Mouse (Mus musculus): ENCODE results near the gene Mospd1. TPM values are rescaled to one million over a fixed set of nuclear protein-coding genes. Genes with fewer than 3 reads are reported as not detected.

Gene Mospd1
- 10 to 100 TPM; 14.3 to 16.1 TPM for total RNA-seq (2021)
- long read RNA-seq, experiment 1, transcript Mospd1-202 (6 exons, 1,773 nt) = major isoform, 21 of 26 reads
- long read RNA-seq, experiment 1, partial matches to known transcripts = 1 of 26 reads
- long read RNA-seq, experiment 1, other reads (novel, unspliced or antisense) = 4 of 26 reads
- long read RNA-seq, experiment 2, transcript Mospd1-202 (6 exons, 1,773 nt) = major isoform, 27 of 30 reads
- long read RNA-seq, experiment 2, partial matches to known transcripts = 3 of 30 reads
- long read RNA-seq, experiment 2, other reads (novel, unspliced or antisense) = 0 of 30 reads

GRCm38 (mm10) chrX:53370366-53370740 is at the start of gene Mospd1:
Mospd1 (minus strand) TSS chrX:53370502.
- DNase-seq (ENCODE audit: low spot score in 2 of 2) = peak; percentile 74 to 76

- no peak for DNase-seq (ENCODE audit: low spot score in 2 of 2)
Observed at GRCm38 (mm10) chrX:53386362-53386761, 16.1 kb upstream of the Mospd1 start.

DNA sequence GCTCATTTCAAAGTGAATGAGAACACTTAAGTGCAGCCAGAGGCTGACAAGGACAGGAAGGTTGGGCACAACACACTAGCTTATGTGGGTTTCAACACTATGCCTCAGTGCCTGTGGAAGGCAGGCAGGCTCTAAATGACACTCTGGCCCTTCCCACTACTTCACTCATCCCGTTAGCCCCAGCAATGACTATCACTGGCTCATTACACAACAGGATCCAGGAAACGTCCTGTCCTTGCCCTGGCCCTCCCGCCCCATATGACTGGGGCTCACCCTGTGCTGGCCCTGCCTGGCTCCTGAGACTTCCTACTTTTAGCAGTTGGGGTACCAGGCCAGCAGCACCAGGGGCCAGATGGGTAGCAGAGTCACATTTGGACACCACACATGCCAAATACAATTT is 12.8 kb upstream of the Mospd1 start:
- no peak for DNase-seq (ENCODE audit: low spot score in 2 of 2)

- DNase-seq (ENCODE audit: low spot score in 2 of 2) = no peak
Observed at GRCm38 (mm10) chrX:53369534-53370365, 552 bp downstream of the Mospd1 start.

- no peak for DNase-seq (ENCODE audit: low spot score in 2 of 2)
Observed at GRCm38 (mm10) chrX:53364668-53365383, 5.5 kb downstream of the Mospd1 start.

GRCm38 (mm10) chrX:53348374-53348773 is 21.9 kb downstream of the Mospd1 start:
- no peak for DNase-seq (ENCODE audit: low spot score in 2 of 2)

DNA sequence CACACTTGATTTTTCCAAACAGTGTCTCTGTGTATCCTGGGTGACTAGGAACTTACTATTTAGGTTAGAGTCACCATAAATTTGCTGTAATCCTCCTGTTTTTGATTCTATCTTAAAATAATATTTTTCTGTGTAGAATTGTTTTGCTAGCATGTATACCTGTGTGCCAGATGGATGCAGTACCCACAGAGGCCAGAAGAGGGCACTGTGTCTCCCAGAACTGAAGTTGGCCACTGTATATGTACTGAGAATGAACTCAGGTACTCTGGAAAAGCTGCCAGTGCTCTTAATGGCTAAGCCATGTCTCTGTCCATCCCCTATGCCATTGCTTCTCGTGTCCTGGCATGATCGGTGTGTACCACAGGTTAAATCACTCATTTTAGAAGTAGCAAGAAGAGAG is 28.8 kb downstream of the Mospd1 start:
- DNase-seq (ENCODE audit: low spot score in 2 of 2) = peak; percentile 8 to 39

DNA sequence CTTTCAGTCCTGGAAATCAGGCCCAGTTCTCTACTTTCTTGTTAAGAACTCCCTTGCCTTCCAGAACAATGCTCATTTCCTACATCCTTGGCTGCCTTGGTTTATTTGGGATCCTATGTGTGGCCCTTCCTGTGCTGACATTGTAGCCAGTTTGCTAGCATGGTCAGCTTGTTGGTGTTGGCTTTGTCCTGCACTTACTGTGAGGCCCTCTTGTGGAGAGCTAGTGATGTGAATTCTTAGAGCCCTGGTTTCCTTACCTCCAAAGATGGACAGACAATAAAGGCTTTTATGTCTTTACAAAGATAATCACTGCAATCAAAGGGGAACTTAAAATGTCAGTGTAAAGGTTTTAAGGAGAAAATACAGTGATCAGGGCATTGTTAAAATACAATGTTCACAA is 32.9 kb downstream of the Mospd1 start:
- DNase-seq (ENCODE audit: low spot score in 2 of 2) = no peak

DNA sequence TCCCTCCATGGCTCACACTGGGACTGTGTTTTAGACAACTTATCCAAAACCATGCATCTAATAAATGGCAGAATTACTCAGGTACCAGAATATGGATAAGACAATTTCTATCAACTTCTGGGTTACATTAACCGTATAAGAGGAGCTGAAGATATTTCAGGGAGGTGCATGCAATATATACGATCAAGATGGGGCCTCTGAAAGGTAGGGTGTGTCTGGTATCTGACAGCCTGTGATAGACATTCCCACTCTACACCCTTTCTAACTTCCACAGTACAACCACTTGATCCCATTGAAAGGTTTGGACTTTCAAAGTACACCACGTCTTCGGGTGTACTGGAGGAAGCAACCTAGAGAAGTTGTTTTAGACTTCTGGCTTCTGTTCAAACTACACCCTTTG is 39.9 kb downstream of the Mospd1 start:
- DNase-seq (ENCODE audit: low spot score in 2 of 2) = no peak

GRCm38 (mm10) chrX:53321111-53321510 is 49.2 kb downstream of the Mospd1 start:
- no peak for DNase-seq (ENCODE audit: low spot score in 2 of 2)

DNA sequence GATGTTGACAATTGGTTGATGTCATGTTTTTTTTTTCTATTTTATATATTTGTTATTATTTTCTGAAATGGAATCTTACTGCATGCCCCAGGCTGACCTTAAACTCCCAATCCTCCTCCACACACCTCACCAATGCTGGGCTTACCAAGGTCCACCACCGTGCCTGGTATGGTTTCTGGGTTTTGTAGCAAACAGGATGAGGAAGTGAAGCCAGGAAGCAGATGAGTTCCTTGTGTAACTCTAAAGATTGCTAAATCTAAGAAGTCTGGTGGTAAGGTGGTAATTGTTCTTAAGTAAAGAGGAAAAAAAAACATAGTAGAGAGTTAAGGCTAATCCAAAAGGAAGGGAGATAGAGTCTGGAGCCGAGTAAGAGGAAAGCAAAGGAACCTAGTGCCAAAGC is 49.7 kb downstream of the Mospd1 start:
- no peak for DNase-seq (ENCODE audit: low spot score in 2 of 2)

Other genes starting within 250 kb of the Mospd1 start
- gene Plac1, start 130.4 kb downstream of the Mospd1 start, total RNA-seq (2021) = not detected
- 1 to 10 TPM; 4.0 to 4.2 TPM for gene Fam122b, start 100.7 kb downstream of the Mospd1 start, total RNA-seq (2021)
- not detected for gene Fam122c, start 97.1 kb downstream of the Mospd1 start, total RNA-seq (2021)
- not detected for gene Etd, start 64.4 kb upstream of the Mospd1 start, total RNA-seq (2021)
- gene Rtl8c, start 237.5 kb upstream of the Mospd1 start, total RNA-seq (2021) = 100 to 1,000 TPM; 282 to 292 TPM
- gene Gm14597, start 238.5 kb upstream of the Mospd1 start, total RNA-seq (2021) = not detected